Mouse (Mus musculus): ENCODE measurements at regions not wholly inside any gene's neighbourhood (a gene's known extent, or its start where the extent isn't known, plus 50 kb on each side); places are given as distances from the start of the nearest gene placed in this dataset.

DNA sequence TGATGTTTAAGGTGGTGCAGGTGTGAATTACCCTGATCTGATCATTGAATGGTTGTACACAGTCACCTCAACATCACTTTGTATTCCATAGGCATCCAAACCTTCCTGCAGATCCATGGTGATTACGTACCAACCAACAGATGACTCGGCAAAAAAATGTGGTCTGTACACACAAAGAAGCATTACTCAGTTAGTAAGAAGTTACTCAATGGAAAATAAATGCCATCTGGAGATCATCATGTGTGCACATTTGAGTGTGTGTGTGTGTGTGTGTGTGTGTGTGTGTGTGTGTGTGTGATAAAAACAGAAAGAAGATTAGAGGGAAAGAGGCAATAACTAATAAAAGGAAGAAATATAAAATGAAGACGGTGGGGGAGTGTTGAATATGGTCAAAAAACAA lies 1512.2 kb upstream of the Gm6569 start:
- no peak for DNase-seq
- H3K4me3 ChIP-seq = no peak overlapping the region
- H3K79me2 ChIP-seq (replicated peaks; ENCODE audit: control insufficient read depth, insufficient read depth, low read length) = no peaks in the 10 kb centered on the region
- no peak overlapping the region for H3K9ac ChIP-seq (ENCODE audit: low read depth, low read length)
- no peaks in the 10 kb centered on the region for H3K4me1 ChIP-seq (ENCODE audit: control insufficient read depth, insufficient read depth, low read length)
- 85% methylated on average over 3 of the region's 3 CpGs for WGBS
- intact Hi-C loops (cut with DNase I) = no loop called here
- TF ChIP-seq EP300 (IDR thresholded peaks at IDR 0.05; ENCODE audit: insufficient read depth, low read depth, low read length) (no peak), POLR2A (IDR thresholded peaks at IDR 0.05; ENCODE audit: insufficient read depth, low read depth, low read length) (no peak), CTCF (IDR thresholded peaks at IDR 0.05) (no peak)
- no peaks in the 10 kb centered on the region for H3K36me3 ChIP-seq (ENCODE audit: control insufficient read depth, insufficient read depth, low read length)
- no peaks in the 10 kb centered on the region for H3K27me3 ChIP-seq (ENCODE audit: control insufficient read depth, insufficient read depth, low read length)
- no peak overlapping the region for H3K27ac ChIP-seq

GRCm38 (mm10) chr15:72323158-72323557 lies 1511.2 kb upstream of the Gm6569 start:
- H3K27me3 ChIP-seq (ENCODE audit: control insufficient read depth, insufficient read depth, low read length) = no peaks in the 10 kb centered on the region
- no peak for DNase-seq
- TF ChIP-seq POLR2A (IDR thresholded peaks at IDR 0.05; ENCODE audit: insufficient read depth, low read depth, low read length) = no peak
- no peak for TF ChIP-seq CTCF (IDR thresholded peaks at IDR 0.05)
- TF ChIP-seq EP300 (IDR thresholded peaks at IDR 0.05; ENCODE audit: insufficient read depth, low read depth, low read length) = no peak
- no peaks in the 10 kb centered on the region for H3K79me2 ChIP-seq (replicated peaks; ENCODE audit: control insufficient read depth, insufficient read depth, low read length)
- no peaks in the 10 kb centered on the region for H3K4me1 ChIP-seq (ENCODE audit: control insufficient read depth, insufficient read depth, low read length)
- no peaks in the 10 kb centered on the region for H3K36me3 ChIP-seq (ENCODE audit: control insufficient read depth, insufficient read depth, low read length)
- intact Hi-C loops (cut with DNase I) = no loop called here
- no peak overlapping the region for H3K9ac ChIP-seq (ENCODE audit: low read depth, low read length)
- WGBS = 36% methylated on average over 7 of the region's 7 CpGs
- no peak overlapping the region for H3K27ac ChIP-seq
- no peak overlapping the region for H3K4me3 ChIP-seq

- no peak overlapping the region for H3K27ac ChIP-seq
- TF ChIP-seq POLR2A (IDR thresholded peaks at IDR 0.05; ENCODE audit: insufficient read depth, low read depth, low read length) (no peak), EP300 (IDR thresholded peaks at IDR 0.05; ENCODE audit: insufficient read depth, low read depth, low read length) (no peak), CTCF (IDR thresholded peaks at IDR 0.05) (no peak)
- intact Hi-C loops (cut with DNase I) = no loop called here
- H3K36me3 ChIP-seq (ENCODE audit: control insufficient read depth, insufficient read depth, low read length) = no peaks in the 10 kb centered on the region
- DNase-seq = no peak
- no peak overlapping the region for H3K4me3 ChIP-seq
- no peak overlapping the region for H3K9ac ChIP-seq (ENCODE audit: low read depth, low read length)
- H3K27me3 ChIP-seq (ENCODE audit: control insufficient read depth, insufficient read depth, low read length) = no peaks in the 10 kb centered on the region
- no peaks in the 10 kb centered on the region for H3K4me1 ChIP-seq (ENCODE audit: control insufficient read depth, insufficient read depth, low read length)
- WGBS = 68% methylated on average over 4 of the region's 4 CpGs
- H3K79me2 ChIP-seq (replicated peaks; ENCODE audit: control insufficient read depth, insufficient read depth, low read length) = no peaks in the 10 kb centered on the region
Observed at GRCm38 (mm10) chr15:72331262-72331661, 1503.1 kb upstream of the Gm6569 start.

DNA sequence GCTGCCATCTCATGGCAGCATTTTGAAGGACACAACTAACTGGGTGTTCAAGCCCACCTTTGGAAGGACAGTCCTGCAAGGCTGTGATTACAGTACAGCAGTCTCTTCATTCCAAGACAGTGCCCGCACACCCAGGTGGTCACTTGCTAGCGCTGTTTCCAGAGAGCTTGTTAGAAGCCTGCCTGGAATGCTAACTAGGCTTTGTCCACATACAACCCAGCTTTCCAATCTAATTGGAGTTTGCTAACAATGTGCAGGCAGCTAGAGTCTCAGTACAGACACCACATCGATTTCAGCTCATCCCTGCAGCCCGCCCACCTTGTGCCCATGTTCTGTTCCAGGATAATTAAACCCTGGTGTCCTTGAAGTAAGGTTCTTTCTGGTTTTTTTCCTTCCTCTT lies 1499.9 kb upstream of the Gm6569 start:
- H3K4me3 ChIP-seq = no peak overlapping the region
- no peaks in the 10 kb centered on the region for H3K79me2 ChIP-seq (replicated peaks; ENCODE audit: control insufficient read depth, insufficient read depth, low read length)
- no peak overlapping the region for H3K27ac ChIP-seq
- H3K9ac ChIP-seq (ENCODE audit: low read depth, low read length) = no peak overlapping the region
- no peaks in the 10 kb centered on the region for H3K4me1 ChIP-seq (ENCODE audit: control insufficient read depth, insufficient read depth, low read length)
- no peaks in the 10 kb centered on the region for H3K27me3 ChIP-seq (ENCODE audit: control insufficient read depth, insufficient read depth, low read length)
- intact Hi-C loops (cut with DNase I) = no loop called here
- 78% methylated on average over 4 of the region's 4 CpGs for WGBS
- no peaks in the 10 kb centered on the region for H3K36me3 ChIP-seq (ENCODE audit: control insufficient read depth, insufficient read depth, low read length)
- DNase-seq = no peak
- TF ChIP-seq CTCF (IDR thresholded peaks at IDR 0.05) = no peak
- TF ChIP-seq POLR2A (IDR thresholded peaks at IDR 0.05; ENCODE audit: insufficient read depth, low read depth, low read length) = no peak
- no peak for TF ChIP-seq EP300 (IDR thresholded peaks at IDR 0.05; ENCODE audit: insufficient read depth, low read depth, low read length)

GRCm38 (mm10) chr15:72339629-72340028 lies 1494.7 kb upstream of the Gm6569 start:
- Histone ChIP-seq H3K36me3 (ENCODE audit: control insufficient read depth, insufficient read depth, low read length) (no peaks in the 10 kb centered on the region), H3K4me3 (no peak overlapping the region), H3K27me3 (ENCODE audit: control insufficient read depth, insufficient read depth, low read length) (no peaks in the 10 kb centered on the region), H3K27ac (no peak overlapping the region), H3K9ac (ENCODE audit: low read depth, low read length) (no peak overlapping the region), H3K4me1 (ENCODE audit: control insufficient read depth, insufficient read depth, low read length) (no peaks in the 10 kb centered on the region), H3K79me2 (replicated peaks; ENCODE audit: control insufficient read depth, insufficient read depth, low read length) (no peaks in the 10 kb centered on the region)
- intact Hi-C loops (cut with DNase I) = no loop called here
- no peak for DNase-seq
- no peak for TF ChIP-seq CTCF (IDR thresholded peaks at IDR 0.05)
- no peak for TF ChIP-seq EP300 (IDR thresholded peaks at IDR 0.05; ENCODE audit: insufficient read depth, low read depth, low read length)
- WGBS = 91% methylated on average over 1 of the region's 1 CpGs

GRCm38 (mm10) chr15:72341991-72342390 lies 1492.4 kb upstream of the Gm6569 start:
- Histone ChIP-seq H3K9ac (ENCODE audit: low read depth, low read length) (no peak overlapping the region), H3K4me3 (no peak overlapping the region), H3K27me3 (ENCODE audit: control insufficient read depth, insufficient read depth, low read length) (no peaks in the 10 kb centered on the region), H3K79me2 (replicated peaks; ENCODE audit: control insufficient read depth, insufficient read depth, low read length) (no peaks in the 10 kb centered on the region), H3K36me3 (ENCODE audit: control insufficient read depth, insufficient read depth, low read length) (no peaks in the 10 kb centered on the region), H3K4me1 (ENCODE audit: control insufficient read depth, insufficient read depth, low read length) (no peaks in the 10 kb centered on the region), H3K27ac (no peak overlapping the region)
- 77% methylated on average over 2 of the region's 2 CpGs for WGBS
- TF ChIP-seq POLR2A (IDR thresholded peaks at IDR 0.05; ENCODE audit: insufficient read depth, low read depth, low read length) (no peak), CTCF (IDR thresholded peaks at IDR 0.05) (no peak), EP300 (IDR thresholded peaks at IDR 0.05; ENCODE audit: insufficient read depth, low read depth, low read length) (no peak)
- intact Hi-C loops (cut with DNase I) = no loop called here
- no peak for DNase-seq

Measured in heart, adult 2 months (tissue).